Mouse (Mus musculus): ENCODE results near the gene Slc22a12.

Slc22a12 gene

DNA sequence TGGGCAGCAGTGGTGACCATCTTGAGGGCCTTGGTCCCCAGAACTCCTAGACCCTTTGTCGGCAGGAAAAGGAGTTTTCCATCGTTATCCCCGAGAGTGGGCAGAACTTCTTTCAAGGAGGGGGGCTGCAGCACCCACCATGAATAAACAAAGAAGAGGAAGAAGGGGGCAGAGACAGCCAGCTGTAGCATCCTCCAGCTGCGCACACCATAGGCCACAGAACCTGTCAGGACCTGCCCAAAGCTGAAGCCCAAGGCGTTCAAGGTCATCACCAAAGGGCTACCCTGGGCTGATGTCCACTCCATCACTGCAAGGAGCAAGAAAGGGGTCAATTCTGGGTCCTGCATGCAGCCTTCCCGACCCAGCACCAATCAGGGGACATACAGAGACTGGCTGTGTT is 2.6 kb downstream of the Slc22a12 start:
- no peak for DNase-seq (ENCODE audit: low read depth)

DNA sequence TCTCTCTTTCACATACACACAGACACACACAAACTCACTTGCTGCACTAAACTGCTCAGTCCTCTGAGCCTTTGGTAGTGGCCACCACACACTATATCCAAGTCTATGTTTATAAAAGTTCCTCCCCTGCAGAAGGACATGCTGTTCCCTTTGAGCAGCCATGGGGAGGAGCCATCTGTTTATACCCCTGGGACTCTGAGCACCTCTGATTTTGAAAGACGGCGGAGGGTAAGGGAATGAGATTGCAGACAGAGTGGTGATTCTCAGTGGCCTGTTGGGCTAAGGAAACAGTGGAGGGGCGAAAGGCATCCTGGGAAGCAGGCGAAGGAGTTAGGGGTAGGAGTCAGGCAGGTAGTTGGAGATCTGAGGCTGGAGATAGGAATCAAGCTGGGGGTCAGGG is 3.2 kb downstream of the Slc22a12 start:
- DNase-seq (ENCODE audit: low read depth), result no peak

DNA sequence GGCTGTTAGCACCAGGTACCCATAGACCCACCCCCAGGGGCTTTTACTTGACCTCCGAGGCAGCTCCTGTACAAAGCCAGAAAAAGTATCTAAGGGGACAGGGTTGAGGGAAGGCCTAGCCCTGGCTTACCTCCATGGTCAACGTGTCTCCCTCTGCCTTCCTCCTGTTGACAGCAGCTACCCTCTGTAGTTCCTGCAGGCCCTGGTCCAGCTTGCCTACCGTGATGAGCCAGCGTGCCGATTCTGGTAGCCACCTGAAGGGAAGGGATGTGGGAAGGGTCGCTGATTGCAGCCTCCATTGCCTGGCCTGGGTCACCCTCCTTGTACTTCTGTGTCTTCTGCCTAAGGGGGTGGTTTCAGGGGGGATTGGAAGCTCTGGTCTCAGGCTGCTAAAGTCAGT is 4.3 kb downstream of the Slc22a12 start:
- DNase-seq (ENCODE audit: low read depth), result no peak

DNA sequence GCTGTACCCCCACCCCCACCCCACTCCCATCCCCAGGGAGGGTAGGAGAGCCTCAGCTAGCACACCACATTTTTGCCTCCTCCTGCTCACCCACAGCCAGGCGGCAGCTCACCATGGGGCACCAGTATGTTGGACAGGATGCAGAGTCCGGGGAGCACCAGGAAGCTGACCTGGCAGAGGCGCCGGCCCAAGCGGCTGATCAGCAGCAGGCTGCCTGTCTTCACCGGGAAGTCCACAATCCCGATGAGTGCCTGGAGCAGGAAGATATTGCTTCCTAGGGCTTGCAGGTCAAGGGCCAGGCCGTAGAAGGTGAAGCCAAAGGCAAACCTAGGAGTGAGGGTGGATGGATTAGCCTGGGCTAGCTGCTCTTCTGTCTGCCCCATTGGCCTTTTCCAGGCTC is 5.3 kb downstream of the Slc22a12 start:
- no peak for DNase-seq (ENCODE audit: low read depth)

DNA sequence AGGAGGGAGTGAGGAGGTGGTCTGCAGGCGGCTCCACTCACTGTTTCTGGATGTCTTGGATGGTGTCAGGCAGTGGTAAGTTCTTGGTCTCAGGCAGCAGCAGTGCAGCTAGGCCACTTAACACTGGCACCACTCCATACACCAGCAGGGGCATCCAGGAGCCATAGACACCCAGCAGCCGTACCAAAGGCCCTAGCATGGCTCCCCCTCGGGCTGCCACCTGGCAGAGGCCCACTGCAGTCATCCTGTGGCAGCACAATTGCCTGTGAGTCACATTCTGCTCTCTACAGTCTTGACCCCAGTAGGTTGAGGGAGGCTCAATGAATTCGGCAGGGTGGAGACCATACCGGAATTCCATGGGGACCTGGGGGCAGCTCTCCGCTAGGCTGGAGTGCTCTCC is 6.1 kb downstream of the Slc22a12 start:
- DNase-seq (ENCODE audit: low read depth), result no peak

DNA sequence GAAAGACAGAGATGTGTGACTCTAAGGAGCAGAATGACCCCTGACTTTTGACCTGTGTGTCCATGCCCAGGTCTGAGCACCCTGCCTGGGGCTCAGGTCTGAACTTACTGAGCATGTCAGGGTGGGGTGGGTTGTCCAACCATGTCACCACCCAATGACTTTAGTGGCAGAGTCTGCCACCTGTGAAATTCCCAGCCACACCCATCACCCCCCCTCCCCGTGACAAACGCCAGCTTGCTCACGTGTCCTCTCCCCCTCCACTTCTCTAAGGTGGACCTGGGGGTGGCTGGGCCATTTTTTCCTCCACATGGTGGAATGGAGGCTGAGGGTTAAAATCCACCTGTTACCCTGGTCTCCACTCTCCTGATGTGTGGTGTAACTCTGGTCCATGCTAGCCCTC is 6.6 kb downstream of the Slc22a12 start:
- no peak for DNase-seq (ENCODE audit: low read depth)

- no peak for DNase-seq (ENCODE audit: low read depth)
Measured at GRCm38 (mm10) chr19:6534118-6534415, 8.8 kb downstream of the Slc22a12 start.

GRCm38 (mm10) chr19:6533290-6534117 is 9.3 kb downstream of the Slc22a12 start:
- DNase-seq (ENCODE audit: low read depth), result no peak

- no peak for DNase-seq (ENCODE audit: low read depth)
Measured at GRCm38 (mm10) chr19:6532656-6533055, 10.2 kb downstream of the Slc22a12 start.

DNA sequence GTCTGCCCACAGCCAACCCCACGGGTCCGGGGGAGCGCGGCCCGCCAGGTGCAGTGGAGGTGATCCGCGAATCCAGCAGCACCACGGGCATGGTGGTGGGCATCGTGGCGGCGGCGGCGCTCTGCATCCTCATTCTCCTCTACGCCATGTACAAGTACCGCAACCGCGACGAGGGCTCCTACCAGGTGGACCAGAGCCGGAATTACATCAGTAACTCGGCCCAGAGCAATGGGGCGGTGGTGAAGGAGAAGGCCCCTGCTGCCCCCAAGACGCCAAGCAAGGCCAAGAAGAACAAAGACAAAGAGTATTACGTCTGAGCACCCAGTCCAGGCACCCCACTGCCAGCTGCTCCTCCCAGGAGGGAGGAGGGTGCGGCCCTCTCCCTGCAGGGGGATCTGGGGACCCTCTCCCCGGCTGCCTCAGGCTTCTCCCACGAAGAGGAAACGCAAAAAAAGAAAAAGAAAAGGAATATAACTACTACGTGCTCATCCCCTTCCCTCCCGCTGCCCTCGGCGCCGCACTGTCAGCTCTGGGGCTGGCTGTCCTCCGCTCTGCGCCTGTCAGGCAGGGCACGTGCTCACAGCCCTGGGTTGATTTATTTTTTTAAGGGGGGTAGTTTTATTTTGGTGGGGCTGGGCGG is 10.9 kb downstream of the Slc22a12 start:
- no peak for DNase-seq (ENCODE audit: low read depth)

DNA sequence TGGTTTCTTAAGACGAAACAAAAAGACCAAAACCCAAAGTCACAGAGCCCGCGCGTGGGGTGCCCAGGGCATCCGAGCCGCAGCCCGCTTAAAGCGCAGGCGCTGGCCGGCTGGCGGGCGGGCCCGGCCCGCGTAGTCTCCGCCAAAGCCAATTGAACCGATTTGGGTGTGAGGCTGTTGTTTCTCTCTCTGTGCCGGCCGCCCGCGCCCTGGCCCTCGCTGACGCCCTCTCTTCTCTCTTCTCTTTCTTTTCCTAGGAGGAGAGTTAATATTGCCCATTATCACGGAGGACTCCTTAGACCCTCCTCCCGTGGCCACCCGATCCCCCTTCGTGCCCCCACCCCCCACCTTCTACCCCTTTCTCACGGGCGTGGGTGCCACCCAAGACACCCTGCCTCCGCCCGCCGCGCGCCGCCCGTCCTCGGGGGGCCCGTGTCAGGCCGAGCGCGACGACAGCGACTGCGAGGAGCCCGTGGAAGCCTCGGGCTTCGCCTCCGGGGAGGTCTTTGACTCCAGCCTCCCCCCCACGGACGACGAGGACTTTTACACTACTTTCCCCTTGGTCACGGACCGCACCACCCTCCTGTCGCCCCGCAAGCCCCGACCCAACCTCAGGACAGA is 11.7 kb downstream of the Slc22a12 start:
- DNase-seq (ENCODE audit: low read depth), result peak; percentile 10

DNA sequence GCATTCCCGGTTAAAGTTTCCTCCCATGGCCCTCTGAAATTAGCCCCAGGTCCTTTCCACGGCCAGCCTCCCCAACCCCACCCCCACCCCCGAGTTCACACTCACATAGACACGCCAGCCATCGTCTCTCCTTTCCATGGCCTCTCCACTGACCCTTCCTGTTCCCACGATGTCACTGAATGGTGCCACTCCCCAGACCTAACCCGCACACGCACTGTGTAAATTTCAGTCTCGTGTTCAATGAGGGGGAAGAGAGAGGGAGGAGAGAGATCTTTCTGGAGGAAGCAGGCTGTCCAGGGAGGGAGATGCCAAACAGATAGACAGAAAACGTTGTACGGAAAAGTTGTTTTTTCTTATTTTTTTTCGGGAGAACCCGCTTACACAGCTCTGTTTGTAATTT is 12.5 kb downstream of the Slc22a12 start:
- DNase-seq (ENCODE audit: low read depth), result no peak

DNA sequence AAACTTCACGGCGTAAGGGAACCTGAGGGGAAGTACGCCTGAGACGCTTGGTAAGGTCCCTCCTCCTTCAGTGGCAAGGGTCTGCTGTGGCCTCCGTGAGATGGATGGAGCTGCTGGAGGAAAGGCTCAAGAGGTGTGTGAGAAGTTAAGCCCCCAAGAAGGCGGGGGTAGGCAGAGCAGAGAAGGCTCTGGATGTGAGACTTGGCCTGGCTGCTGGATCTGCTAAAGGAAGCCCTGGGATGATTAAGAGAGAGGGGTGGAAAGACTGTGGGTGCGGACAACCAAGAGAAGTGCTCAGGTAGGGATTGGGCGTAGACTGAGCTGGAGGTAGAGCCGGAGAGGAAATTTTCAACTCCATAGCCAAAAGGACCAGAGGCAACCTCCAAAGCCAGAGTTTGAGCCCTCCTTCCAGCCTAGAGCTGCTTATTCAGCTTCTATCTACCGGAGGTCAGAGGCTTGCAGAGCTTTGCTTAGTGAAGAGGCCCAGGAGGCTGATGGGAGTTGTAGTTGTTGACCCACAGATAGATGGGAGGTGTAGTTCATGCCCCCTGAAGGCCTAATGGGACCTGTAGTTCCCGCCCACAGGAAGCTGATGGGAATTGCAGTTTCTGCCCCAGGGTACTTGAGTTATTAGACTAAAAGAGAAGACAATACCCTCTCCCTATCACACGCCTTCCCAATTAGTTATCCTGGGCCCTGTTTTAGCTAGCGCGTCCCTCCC is 13.4 kb downstream of the Slc22a12 start:
- DNase-seq (ENCODE audit: low read depth), result no peak

DNA sequence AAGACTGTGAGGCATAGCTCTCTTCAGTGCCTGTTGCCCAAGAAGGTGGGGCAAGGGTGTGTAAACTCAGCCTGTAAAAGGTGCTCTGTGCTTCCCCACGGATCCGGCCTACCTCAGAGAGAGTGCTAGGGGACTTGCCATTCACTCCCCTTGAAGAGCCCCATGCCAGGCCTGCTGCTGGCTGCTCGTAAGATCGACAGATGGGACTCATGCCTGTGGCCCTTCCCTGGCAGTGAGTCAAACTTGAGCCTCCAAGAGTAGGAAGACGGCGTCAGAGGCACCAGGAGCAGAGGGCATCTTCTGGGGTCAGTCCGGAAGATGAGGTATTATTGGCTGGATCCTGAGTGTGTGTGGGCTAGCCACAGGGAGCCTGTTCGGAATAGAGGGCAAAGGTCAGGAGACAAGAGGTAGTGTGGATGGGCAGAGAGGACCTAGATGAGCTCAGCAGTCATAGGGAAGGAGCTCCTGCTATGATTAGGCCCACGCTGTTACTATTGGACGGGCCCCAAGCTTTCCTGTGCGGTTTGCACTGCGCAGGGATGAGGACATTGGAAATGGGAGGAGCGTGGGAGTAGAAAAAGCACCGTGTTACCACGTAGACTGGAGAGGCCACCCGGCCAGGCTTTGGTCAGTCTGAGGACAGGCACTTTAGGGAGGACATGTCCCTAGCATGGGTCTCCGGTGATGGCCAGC is 14.8 kb downstream of the Slc22a12 start:
- DNase-seq (ENCODE audit: low read depth), result no peak

- DNase-seq (ENCODE audit: low read depth), result no peak
Measured at GRCm38 (mm10) chr19:6527439-6527838, 15.4 kb downstream of the Slc22a12 start.

DNA sequence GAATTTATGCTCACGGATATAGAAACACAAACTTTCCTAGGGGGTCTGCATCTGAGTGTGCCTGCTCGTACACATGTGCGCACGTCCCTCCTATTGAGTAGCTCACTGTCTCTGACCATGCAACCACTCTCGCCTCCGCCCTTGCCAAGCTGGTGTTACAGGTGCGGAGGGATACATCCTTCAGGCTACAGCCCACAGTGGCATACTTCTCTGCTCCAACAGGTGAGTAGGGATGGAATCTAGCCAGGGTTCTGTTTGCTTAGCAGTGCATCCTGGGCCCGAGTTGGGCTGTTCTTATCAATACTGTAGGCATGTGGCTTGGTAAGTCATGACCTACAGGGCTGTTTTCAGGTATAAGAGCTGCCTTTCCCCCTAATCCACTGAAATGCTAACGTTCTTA is 16.8 kb downstream of the Slc22a12 start:
- DNase-seq (ENCODE audit: low read depth), result no peak

- no peak for DNase-seq (ENCODE audit: low read depth)
Measured at GRCm38 (mm10) chr19:6525023-6525422, 17.8 kb downstream of the Slc22a12 start.

DNA sequence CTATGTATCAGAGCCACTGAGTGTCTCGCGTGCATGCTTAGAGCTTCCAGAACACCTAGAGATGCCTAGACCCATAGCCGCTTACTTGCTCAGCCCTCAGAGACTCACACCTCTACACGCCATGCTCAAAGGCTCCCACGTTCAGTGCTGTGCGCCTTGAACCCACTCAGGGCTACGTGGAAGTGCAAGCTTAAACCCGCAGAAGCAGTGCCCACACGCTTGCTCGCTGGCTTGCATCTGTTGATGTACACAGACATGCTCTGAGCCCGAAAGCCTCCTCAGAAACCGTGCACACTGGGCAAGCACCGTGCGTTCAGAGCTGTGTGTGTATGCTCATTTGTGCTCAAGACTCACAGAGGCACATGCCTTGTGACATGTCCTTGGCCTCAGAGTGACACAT is 20.5 kb downstream of the Slc22a12 start:
- DNase-seq (ENCODE audit: low read depth), result no peak

DNA sequence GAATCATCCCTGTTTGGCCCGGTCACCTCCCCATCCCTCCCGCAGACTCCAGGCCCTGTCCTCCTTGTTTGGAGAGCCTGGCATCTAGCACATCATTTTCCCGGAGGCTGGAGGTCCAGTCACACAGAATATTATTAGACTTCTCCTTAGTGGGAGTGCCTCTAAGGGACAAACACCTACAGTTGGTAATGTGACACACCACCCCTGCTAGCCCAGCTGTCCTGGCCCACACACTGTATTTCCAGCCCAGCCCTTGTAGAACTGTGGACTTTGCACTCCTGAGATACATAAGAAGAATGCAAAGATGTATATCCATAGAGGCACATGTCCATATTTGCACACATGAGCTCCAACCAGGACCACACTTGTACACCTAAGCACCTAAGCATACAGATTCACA is 21.2 kb downstream of the Slc22a12 start:
- no peak for DNase-seq (ENCODE audit: low read depth)

DNA sequence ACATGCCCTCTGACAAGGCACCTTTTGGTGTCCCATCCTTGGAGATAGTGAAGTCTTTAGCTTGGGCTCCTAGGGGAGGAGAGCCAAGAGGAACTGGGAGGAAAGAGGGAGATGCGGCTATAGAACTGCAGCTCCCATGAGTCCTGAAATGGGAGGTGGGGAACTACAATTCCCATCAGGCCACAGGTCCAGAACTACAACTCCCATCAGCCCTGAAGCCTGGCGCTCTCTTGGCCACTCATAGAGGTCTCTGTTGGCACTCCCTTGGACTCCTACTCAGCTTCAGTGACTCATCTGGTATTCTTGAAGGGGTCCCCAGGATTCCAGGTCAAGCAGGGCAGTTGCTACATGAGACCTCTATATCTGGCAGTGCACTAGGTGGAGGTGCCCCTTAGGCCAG is 23.3 kb downstream of the Slc22a12 start:
- no peak for DNase-seq (ENCODE audit: low read depth)

DNA sequence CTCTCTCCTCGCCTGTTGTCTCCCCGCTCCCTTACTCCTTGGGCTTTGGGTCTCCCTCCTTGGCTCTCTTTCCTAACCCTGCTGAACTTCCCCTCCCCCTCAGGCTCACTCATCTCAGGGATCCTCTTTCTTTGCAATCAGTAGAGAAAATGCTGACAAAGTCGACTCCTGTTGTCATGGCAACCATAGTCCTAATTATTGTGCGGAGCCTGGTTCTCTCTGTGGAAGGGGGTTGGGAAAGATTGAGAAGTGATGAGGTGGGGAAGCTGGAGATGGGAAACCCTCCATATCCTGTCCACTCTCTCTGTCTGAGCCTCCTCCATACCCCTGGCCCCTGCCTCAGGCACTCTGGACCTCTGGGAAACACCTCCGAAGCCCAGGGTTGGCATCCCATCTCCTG is 24.2 kb downstream of the Slc22a12 start:
- DNase-seq (ENCODE audit: low read depth), result no peak

GRCm38 (mm10) chr19:6516153-6516552 is 26.7 kb downstream of the Slc22a12 start:
- no peak for DNase-seq (ENCODE audit: low read depth)
